Mouse (Mus musculus): ENCODE data around the gene Pf4. TPM values are rescaled to one million over a fixed set of nuclear protein-coding genes. Genes with fewer than 3 reads are reported as not detected.

Gene Pf4
- total RNA-seq (2021) = 1 to 10 TPM; 2.0 to 3.5 TPM
- long read RNA-seq, experiment 1, partial matches to known transcripts = 0 of 1 reads
- long read RNA-seq, experiment 1, other reads (novel, unspliced or antisense) = 0 of 1 reads
- long read RNA-seq, experiment 2, partial matches to known transcripts = 0 of 2 reads
- long read RNA-seq, experiment 2, other reads (novel, unspliced or antisense) = 0 of 2 reads

- DNase-seq (ENCODE audit: low spot score in 2 of 2) = no peak
These were observed at the start of gene Pf4 for GRCm38 (mm10) chr5:90771880-90772653. Pf4 (plus strand) TSS chr5:90772435.

GRCm38 (mm10) chr5:90722656-90723055 is 49.6 kb upstream of the Pf4 start:
- no peak overlapping the region for H3K27ac ChIP-seq
- DNase-seq (ENCODE audit: low spot score in 2 of 2) = no peak
- no peak overlapping the region for H3K4me3 ChIP-seq
- no peak for TF ChIP-seq CTCF (conservative IDR thresholded peaks at IDR 0.05)

More at GRCm38 (mm10) chr5:90771880-90772653, at the start of gene Pf4:
- Histone ChIP-seq H3K4me3 (no peak within 1 kb of the TSS), H3K27ac (no peak within 1 kb of the TSS)
- no peak for TF ChIP-seq CTCF (conservative IDR thresholded peaks at IDR 0.05)

GRCm38 (mm10) chr5:90728254-90728653 is 44.0 kb upstream of the Pf4 start:
- Histone ChIP-seq H3K27ac (no peak overlapping the region), H3K4me3 (no peak overlapping the region)
- TF ChIP-seq CTCF (conservative IDR thresholded peaks at IDR 0.05) = no peak
- DNase-seq (ENCODE audit: low spot score in 2 of 2) = no peak

- H3K4me3 ChIP-seq = no peak overlapping the region
- no peak for DNase-seq (ENCODE audit: low spot score in 2 of 2)
These were observed 40.8 kb upstream of the Pf4 start for GRCm38 (mm10) chr5:90731480-90731879.

GRCm38 (mm10) chr5:90742029-90742428 is 30.2 kb upstream of the Pf4 start:
- Histone ChIP-seq H3K4me3 (no peak overlapping the region), H3K27ac (no peak overlapping the region)
- no peak for DNase-seq (ENCODE audit: low spot score in 2 of 2)
- no peak for TF ChIP-seq CTCF (conservative IDR thresholded peaks at IDR 0.05)

More at GRCm38 (mm10) chr5:90731480-90731879, 40.8 kb upstream of the Pf4 start:
- no peak overlapping the region for H3K27ac ChIP-seq
- no peak for TF ChIP-seq CTCF (conservative IDR thresholded peaks at IDR 0.05)

- TF ChIP-seq CTCF (conservative IDR thresholded peaks at IDR 0.05) = no peak
- no peak overlapping the region for H3K4me3 ChIP-seq
These were observed 18.3 kb upstream of the Pf4 start for GRCm38 (mm10) chr5:90753934-90754333.

GRCm38 (mm10) chr5:90758020-90758605 is 14.1 kb upstream of the Pf4 start:
- no peak overlapping the region for H3K4me3 ChIP-seq
- no peak overlapping the region for H3K27ac ChIP-seq
- no peak for DNase-seq (ENCODE audit: low spot score in 2 of 2)
- no peak for TF ChIP-seq CTCF (conservative IDR thresholded peaks at IDR 0.05)

More at GRCm38 (mm10) chr5:90753934-90754333, 18.3 kb upstream of the Pf4 start:
- DNase-seq (ENCODE audit: low spot score in 2 of 2) = no peak
- no peak overlapping the region for H3K27ac ChIP-seq

GRCm38 (mm10) chr5:90759077-90760065 is 12.9 kb upstream of the Pf4 start, which contains the start of gene Cxcl5:
Cxcl5 (plus strand) TSS chr5:90759360.
- no peak within 1 kb of the TSS for H3K27ac ChIP-seq
- no peak for TF ChIP-seq CTCF (conservative IDR thresholded peaks at IDR 0.05)
- no peak for DNase-seq (ENCODE audit: low spot score in 2 of 2)
- peak within 1 kb of the TSS; percentile 54 for H3K4me3 ChIP-seq

DNA sequence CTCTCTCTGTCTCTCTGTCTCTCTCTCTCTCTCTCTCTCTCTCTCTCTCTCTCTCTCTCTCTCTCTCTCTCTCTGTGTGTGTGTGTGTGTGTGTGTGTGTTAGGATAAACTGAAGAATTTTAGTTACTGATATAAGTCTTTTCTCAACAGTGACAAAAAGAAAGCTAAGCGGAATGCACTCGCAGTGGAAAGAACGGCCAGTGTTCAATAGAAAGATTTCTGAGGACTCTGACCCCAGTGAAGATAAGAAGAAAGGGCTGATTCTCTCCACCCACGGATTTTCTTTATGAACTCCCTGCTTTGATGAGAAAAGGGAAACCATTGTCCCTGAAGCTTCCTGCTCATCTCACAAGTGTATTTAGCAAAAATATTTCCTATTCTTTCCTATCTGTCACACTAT is 11.9 kb upstream of the Pf4 start:
- Histone ChIP-seq H3K4me3 (no peak overlapping the region), H3K27ac (no peak overlapping the region)
- no peak for TF ChIP-seq CTCF (conservative IDR thresholded peaks at IDR 0.05)
- DNase-seq (ENCODE audit: low spot score in 2 of 2) = no peak

DNA sequence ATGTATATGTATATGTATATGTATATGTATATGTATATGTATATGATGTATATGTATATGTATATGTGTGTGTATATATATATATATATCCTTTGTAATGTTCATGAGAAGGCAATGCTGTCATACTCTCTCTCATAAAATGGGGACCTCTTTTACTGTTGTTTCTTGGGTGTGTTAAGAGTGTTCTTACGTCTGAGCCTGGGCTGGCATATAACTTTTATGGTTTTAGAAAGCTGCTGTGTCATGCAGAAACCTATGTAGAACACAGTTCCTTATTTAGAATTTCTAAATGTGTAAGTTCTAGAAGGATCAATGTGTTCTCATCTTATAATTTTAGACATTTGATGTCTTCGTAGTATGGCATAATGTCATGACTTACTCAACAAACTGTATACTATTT is 11.4 kb upstream of the Pf4 start:
- no peak for DNase-seq (ENCODE audit: low spot score in 2 of 2)
- no peak overlapping the region for H3K4me3 ChIP-seq
- no peak overlapping the region for H3K27ac ChIP-seq
- TF ChIP-seq CTCF (conservative IDR thresholded peaks at IDR 0.05) = no peak

DNA sequence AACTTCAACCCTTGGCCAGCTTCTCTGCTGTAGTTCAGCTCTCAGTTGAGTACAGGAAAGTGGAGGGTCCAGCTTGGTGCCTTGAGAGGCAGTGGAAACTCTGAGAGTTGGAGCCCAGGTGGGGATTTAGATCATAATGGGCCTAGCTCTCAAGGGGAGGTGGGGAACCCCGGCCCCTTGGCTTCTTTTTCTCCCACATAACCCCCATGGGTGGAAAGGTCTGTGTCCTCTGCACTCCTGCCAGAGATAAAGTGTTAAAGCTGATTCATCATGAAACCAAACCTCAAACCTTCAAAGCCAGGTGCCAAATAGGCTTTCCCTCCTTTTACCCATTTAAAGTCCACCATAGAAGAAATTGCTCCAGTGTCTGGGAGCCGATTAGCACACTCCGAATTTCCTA is 10.4 kb upstream of the Pf4 start:
- TF ChIP-seq CTCF (conservative IDR thresholded peaks at IDR 0.05) = no peak
- no peak for DNase-seq (ENCODE audit: low spot score in 2 of 2)
- Histone ChIP-seq H3K4me3 (no peak overlapping the region), H3K27ac (no peak overlapping the region)

GRCm38 (mm10) chr5:90763912-90764665 is 8.1 kb upstream of the Pf4 start:
- H3K4me3 ChIP-seq = no peak overlapping the region
- H3K27ac ChIP-seq = no peak overlapping the region
- TF ChIP-seq CTCF (conservative IDR thresholded peaks at IDR 0.05) = no peak
- no peak for DNase-seq (ENCODE audit: low spot score in 2 of 2)
